Mouse (Mus musculus) hindbrain, embryonic 16.5 days (tissue): ENCODE measurements around the gene Lamtor2. TPM values are rescaled to one million over a fixed set of nuclear protein-coding genes. Genes with fewer than 3 reads are reported as not detected.

Source experiments
- ATAC-seq: fragments of 200-750 bp; cut with Nextera tagmentation; 2 replicates; pipeline ENCODE4 v1.8.0; 2017; ENCODE audit warnings: moderate TSS enrichment, moderate library complexity
- H3K27ac ChIP-seq: fragments of 300-500 bp; sonication (generic); 2 replicates; pipeline ENCODE4 v1.5.1; 2014; ENCODE audit warnings: low read depth, mild to moderate bottlenecking, control low read depth, low read length, moderate library complexity
- H3K27me3 ChIP-seq: fragments of 300-500 bp; sonication (generic); replicated peaks from 2 replicates; pipeline ENCODE4 v1.6.1; 2014; ENCODE audit warnings: low read length; ENCODE audit not compliant: control insufficient read depth, insufficient read depth
- H3K36me3 ChIP-seq: fragments of 300-500 bp; sonication (generic); 2 replicates; pipeline ENCODE4 v1.6.1; 2014; ENCODE audit warnings: mild to moderate bottlenecking, low read length, moderate library complexity, mixed read lengths; ENCODE audit not compliant: control insufficient read depth, insufficient read depth
- H3K4me1 ChIP-seq: fragments of 300-500 bp; sonication (generic); 2 replicates; pipeline ENCODE4 v1.6.1; 2014; ENCODE audit warnings: low read depth, low read length; ENCODE audit not compliant: control insufficient read depth, insufficient read depth
- H3K4me2 ChIP-seq: fragments of 300-500 bp; sonication (generic); 2 replicates; pipeline ENCODE4 v1.6.1; 2014; ENCODE audit warnings: mild to moderate bottlenecking, low read length, control low read depth, moderate library complexity
- H3K4me3 ChIP-seq: fragments of 300-500 bp; sonication (generic); 2 replicates; pipeline ENCODE4 v1.5.1; 2014; ENCODE audit warnings: mild to moderate bottlenecking, low read length, control low read depth, moderate library complexity
- H3K9ac ChIP-seq: fragments of 300-500 bp; sonication (generic); 2 replicates; pipeline ENCODE4 v1.6.1; 2014; ENCODE audit warnings: low read depth, mild to moderate bottlenecking, control low read depth, low read length, moderate library complexity
- H3K9me3 ChIP-seq: fragments of 300-500 bp; sonication (generic); 2 replicates; pipeline ENCODE4 v1.6.1; 2014; ENCODE audit warnings: mild to moderate bottlenecking, low read length, moderate library complexity; ENCODE audit not compliant: control insufficient read depth
- WGBS: fragments of 180-500 bp; shearing (Covaris S2); extraction: QIAGEN DNeasy Blood & Tissue Kit; methylation state at CpG from one replicate; pipeline ENCODE4 v1.1.7; 2014; 5-methylcytosine and 5-hydroxymethylcytosine counted together
- polyA plus RNA-seq: library from polyadenylated mRNA; unstranded; fragments of >200 nt; fragmentation: Nextera tagmentation; extraction: Ambion mirVana; gene quantifications from 2 replicates; pipeline ENCODE4 v1.2.1, GENCODE M21; 2015

Lamtor2 gene
- polyA plus RNA-seq, 1 experiment from 2014 or later: 218 TPM

DNA sequence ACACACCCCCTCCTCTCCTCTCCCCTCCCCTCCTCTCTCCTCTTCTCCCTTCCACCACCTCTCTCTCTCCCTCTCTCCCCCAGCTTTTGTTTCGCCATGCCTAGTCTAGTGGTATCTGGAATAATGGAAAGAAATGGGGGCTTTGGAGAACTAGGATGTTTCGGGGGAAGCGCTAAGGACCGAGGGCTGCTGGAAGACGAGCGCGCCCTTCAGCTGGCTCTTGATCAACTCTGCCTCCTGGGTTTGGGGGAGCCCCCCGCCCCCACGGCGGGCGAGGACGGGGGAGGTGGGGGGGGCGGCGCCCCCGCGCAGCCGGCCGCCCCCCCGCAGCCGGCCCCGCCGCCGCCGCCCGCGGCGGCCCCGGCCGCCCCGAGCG lies 20.6 kb downstream of the Lamtor2 start, which contains the start of gene Mex3a:
Gene Mex3a, plus strand, starts transcription at position 97 of the 376 bp plus-strand sequence.
- ATAC-seq: no peak

DNA sequence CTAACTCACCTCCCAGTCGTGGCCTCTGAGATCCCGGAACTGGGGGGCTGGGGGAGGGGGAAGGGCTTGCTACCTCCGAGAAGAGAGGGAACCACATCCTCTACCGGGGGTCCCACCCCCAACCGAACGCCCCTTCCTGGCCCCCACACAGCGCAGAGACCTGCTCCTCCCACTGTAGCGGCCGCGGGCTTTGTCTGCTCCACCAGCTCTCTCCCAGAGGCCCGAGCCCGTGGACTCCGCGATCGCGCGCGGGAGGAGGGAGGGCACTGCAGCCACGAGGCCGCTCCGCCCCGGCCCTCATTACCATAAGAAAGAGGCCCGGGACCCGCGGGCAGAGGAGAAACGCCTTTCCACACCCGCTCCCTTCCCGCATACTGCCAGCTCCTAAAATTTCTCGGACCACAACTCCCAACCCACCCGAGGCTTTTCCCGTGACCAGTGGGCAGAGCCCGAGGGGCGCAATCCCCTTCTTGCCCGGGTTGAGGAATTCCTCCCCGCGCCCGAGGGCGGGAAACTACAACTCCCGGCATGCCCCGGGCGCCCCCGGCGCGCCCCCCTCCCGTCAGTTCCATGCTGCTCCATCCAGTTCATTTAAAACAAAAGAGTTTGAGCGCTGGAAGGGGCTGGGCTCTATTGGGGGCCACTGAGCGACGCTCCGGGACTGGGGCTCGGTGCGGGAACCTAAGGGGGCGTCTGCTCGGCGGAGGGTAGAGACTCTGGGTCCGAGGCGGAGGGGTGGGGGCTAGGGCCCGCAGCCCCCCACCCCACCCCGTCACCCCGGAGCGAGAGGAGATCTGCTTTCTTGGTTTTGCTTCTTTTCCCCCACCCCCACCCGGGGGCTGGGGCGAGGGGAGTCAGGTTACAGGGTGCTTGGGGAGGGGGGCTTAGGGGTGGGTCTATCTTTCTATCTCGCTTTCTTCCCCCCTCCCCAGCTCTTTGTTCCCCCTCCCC lies 21.3 kb downstream of the Lamtor2 start:
- Histone ChIP-seq H3K9ac (peak overlapping the region; percentile 98), H3K9me3 (no peaks in the 10 kb centered on the region), H3K27me3 (no peaks in the 10 kb centered on the region), H3K4me3 (peak overlapping the region; percentile 75), H3K27ac (peak overlapping the region; percentile 96), H3K36me3 (peaks cover 3% of the 10 kb centered on the region), H3K4me1 (peaks cover 60% of the 10 kb centered on the region), H3K4me2 (peak overlapping the region; percentile 64)
- peak; percentile 84 for ATAC-seq
- under 1% methylated on average over 49 of the region's 63 CpGs for WGBS

More for the DNA sequence above, 20.6 kb downstream of the Lamtor2 start, which contains the start of gene Mex3a:
- Histone ChIP-seq H3K36me3 (peaks cover 9% of the 10 kb centered on the region), H3K9me3 (no peaks in the 10 kb centered on the region), H3K9ac (peak within 1 kb of the TSS; percentile 98), H3K4me3 (peak within 1 kb of the TSS; percentile 75), H3K4me1 (peaks cover 66% of the 10 kb centered on the region), H3K27ac (peak within 1 kb of the TSS; percentile 96), H3K4me2 (peak within 1 kb of the TSS; percentile 64), H3K27me3 (no peaks in the 10 kb centered on the region)
- under 1% methylated on average over 12 of the region's 31 CpGs for WGBS

DNA sequence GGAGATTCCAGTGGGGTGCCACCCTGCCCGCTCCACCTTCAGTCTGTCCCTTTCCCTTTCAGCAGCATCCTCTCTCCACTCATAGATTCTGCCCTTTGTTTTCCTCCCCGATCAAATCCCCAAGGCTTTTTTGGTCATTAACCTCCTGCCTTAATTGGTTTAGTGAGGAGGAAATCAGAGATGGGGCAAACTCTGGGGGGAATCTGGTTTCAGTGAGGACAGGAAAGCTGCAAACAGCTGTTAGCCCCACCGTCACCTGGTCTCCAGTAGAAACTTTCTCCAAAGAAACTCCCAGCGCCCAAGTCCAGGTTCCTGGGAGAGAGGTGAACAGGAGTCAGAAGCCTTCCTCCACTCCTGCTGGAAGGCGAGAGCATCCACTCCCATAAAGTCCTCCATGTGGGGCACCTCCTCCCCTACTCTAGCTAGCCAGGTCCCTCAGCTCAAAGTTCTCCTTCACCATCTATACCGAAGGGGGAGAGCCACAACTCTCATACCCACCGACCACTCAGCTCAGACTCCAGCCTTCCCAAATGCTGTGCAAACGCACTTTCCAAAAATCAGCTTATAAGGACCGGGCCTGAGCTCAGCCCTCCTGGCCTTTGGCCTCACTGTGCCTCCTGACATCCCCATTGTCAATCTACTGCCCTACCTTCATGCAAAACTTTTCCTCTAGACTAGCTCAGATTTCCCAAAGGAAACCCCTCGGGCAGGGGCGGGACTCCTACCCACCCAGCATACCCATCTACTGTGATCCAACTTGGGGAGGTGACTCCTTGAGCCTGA lies 22.6 kb downstream of the Lamtor2 start:
- peak overlapping the region; percentile 64 for H3K4me2 ChIP-seq
- H3K27ac ChIP-seq: peak overlapping the region; percentile 19
- no peak for ATAC-seq
- peaks cover 54% of the 10 kb centered on the region for H3K4me1 ChIP-seq
- 12% methylated on average over 11 of the region's 11 CpGs for WGBS
- peak overlapping the region; percentile 53 for H3K9ac ChIP-seq
- peak overlapping the region; percentile 75 for H3K4me3 ChIP-seq
- no peaks in the 10 kb centered on the region for H3K9me3 ChIP-seq
- H3K36me3 ChIP-seq: no peaks in the 10 kb centered on the region
- no peaks in the 10 kb centered on the region for H3K27me3 ChIP-seq

DNA sequence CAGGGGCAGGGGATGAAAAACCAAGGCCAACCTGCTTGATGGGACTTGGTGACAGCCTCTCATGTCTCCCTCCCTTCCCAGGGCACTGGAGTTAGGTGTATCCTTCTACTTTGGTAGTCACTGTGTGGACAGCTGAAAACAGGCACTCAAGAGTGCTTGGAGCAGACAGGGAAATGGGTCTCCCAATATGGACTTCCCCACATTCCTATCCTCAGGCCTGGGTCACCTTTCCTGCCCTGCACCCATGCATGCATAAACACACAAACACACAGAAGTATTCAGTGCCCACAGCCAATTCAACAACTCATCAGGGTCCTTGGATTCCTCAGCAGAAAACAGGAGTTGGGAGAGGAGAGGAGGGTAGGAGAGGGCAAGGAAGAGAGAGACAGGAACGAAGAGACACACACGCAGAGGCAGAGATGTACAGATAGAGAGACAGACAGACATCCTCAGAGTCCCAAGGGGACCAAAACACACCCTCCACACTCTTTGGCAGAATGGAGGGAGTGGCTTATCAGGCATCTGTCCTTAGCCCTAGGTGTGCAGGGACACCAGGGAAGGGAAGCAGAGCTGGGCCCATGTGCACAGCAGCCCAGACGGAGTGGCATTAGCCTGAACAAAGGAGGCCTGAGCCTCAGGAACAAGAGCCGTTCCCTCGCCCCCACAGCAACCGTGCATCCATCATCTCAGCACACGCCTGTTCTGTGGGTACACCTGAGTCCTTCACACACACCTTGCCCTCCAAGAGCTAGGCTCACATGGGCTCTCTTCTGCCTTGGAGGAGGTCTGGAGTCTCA lies 23.5 kb downstream of the Lamtor2 start:
- Histone ChIP-seq H3K9ac (peak overlapping the region; percentile 53), H3K4me2 (peak overlapping the region; percentile 64), H3K27me3 (no peaks in the 10 kb centered on the region), H3K27ac (peak overlapping the region; percentile 19), H3K9me3 (no peaks in the 10 kb centered on the region), H3K36me3 (no peaks in the 10 kb centered on the region), H3K4me3 (peak overlapping the region; percentile 75), H3K4me1 (peaks cover 45% of the 10 kb centered on the region)
- 23% methylated on average over 7 of the region's 7 CpGs for WGBS
- ATAC-seq: no peak

DNA sequence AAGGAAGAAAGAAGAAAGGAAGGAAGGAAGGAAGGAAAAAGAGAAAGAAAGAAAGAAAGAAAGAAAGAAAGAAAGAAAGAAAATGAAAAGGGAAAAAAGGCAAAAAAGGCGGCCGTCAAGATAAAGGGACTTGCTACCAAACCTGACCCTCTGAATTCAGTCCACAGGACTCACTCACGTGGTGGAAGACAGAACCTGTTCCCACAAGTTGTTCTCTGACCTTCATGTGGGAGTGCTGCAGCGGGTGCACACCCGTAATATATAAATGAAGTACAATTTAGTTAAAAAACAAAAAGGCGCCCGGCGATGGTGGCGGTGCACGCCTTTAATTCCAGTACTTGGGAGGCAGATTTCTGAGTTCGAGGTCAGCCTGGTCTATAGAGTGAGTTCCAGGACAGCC lies 24.2 kb downstream of the Lamtor2 start:
- H3K9ac ChIP-seq: no peak overlapping the region
- no peaks in the 10 kb centered on the region for H3K36me3 ChIP-seq
- no peak overlapping the region for H3K4me3 ChIP-seq
- H3K4me1 ChIP-seq: peaks cover 37% of the 10 kb centered on the region
- WGBS: 82% methylated on average over 11 of the region's 11 CpGs
- no peaks in the 10 kb centered on the region for H3K9me3 ChIP-seq
- ATAC-seq: no peak
- H3K4me2 ChIP-seq: no peak overlapping the region
- no peak overlapping the region for H3K27ac ChIP-seq
- H3K27me3 ChIP-seq: no peaks in the 10 kb centered on the region

DNA sequence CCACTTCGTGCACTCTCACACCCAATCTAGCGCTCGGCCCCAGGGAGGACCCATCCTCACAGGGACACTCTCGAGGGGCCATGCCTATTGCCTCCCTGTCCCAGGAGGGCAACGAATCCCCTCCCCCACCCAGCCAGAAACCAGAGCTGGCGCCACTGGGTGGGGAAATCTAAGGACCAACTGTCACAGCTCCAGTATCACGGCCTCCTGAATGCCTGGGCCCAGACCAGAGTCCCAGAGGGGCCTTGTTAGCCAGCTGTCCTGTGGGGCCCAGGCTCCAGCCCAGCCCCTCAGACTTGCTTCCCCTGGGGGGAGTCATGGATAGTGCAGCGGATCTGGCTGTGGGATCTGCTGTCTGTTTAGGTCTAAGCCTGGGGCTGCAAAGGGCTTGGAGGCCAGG lies 25.3 kb downstream of the Lamtor2 start:
- Histone ChIP-seq H3K9ac (peak overlapping the region; percentile 45), H3K4me3 (no peak overlapping the region), H3K27me3 (no peaks in the 10 kb centered on the region), H3K9me3 (no peaks in the 10 kb centered on the region), H3K4me1 (peaks cover 35% of the 10 kb centered on the region), H3K4me2 (peak overlapping the region; percentile 2; the same call in 1 of the 2 replicates), H3K36me3 (no peaks in the 10 kb centered on the region), H3K27ac (no peak overlapping the region; the same call in 1 of the 2 replicates)
- ATAC-seq: no peak
- WGBS: 25% methylated on average over 8 of the region's 8 CpGs

DNA sequence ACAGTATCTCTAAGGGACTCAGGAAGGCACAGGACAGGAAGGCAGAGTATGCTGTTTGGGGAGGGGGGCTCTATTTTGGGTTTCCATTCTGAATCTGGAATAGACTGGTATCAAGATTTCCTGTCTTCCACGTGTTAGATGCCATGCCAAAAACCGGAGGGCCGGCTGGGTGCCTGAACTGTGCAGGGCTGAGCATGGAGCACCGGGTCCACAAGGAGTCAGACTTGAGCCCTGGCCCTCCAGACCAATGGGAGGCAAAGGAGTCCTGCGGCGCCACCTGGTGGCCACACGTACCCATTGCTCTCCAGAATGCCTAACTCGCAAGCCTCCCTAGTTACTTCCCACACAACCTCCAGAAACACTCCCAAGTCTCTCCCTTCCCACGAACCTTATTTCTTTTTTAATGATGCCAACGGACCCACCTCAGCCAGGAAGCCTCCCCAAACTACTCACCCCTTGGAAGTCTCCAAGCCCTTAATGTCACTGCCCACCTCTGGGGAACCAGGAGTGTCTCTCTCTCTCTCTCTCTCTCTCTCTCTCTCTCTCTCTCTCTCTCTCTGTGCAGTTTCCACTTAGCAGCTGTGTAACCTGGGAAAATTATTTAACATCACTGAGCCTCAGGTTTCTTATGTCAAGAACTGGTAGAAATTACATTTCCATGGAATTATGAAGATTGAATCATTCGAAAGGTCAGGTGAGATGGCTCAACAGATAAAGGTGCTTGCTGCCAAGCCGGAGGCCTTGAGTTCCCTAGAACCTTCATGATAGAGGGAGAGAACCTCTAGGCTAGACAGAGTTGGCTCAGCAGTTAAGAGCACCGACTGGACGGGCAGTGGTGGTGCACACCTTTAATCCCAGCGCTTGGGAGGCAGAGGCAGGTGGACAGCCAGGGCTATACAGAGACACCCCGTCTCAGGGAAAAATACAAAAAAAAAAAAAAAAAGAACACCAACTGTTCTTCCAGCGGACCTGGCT lies 26.4 kb downstream of the Lamtor2 start:
- 33% methylated on average over 17 of the region's 17 CpGs for WGBS
- H3K4me3 ChIP-seq: peak overlapping the region; percentile 18; the same call in 1 of the 2 replicates
- no peaks in the 10 kb centered on the region for H3K9me3 ChIP-seq
- no peak overlapping the region for H3K27ac ChIP-seq
- H3K27me3 ChIP-seq: no peaks in the 10 kb centered on the region
- H3K4me2 ChIP-seq: peak overlapping the region; percentile 33
- peaks cover 35% of the 10 kb centered on the region for H3K4me1 ChIP-seq
- peak; percentile 80 for ATAC-seq
- no peaks in the 10 kb centered on the region for H3K36me3 ChIP-seq
- H3K9ac ChIP-seq: peak overlapping the region; percentile 35; the same call in 1 of the 2 replicates

DNA sequence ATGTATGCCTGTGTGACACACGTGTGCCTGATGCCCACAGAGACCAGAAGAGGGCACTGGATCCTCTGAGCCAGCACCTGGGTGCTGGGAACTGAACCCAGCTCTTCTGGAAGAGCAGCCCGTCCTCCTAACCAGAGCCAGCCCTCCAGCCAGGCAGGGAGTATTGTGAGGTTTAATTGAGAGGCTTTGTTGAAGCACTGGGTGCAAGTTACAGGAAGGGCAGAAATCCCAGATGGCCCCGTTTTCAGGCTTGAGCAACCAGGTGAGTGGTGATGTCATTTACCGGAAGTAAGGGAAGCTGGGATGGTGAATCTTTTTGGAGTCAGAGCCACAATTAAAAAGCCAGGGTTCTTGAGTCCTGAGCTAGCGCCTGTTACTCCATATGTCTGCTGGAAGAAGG lies 27.9 kb downstream of the Lamtor2 start:
- Histone ChIP-seq H3K4me1 (peaks cover 29% of the 10 kb centered on the region), H3K9me3 (no peaks in the 10 kb centered on the region), H3K4me3 (no peak overlapping the region), H3K36me3 (no peaks in the 10 kb centered on the region), H3K27me3 (no peaks in the 10 kb centered on the region), H3K27ac (no peak overlapping the region), H3K4me2 (no peak overlapping the region), H3K9ac (no peak overlapping the region)
- 88% methylated on average over 5 of the region's 5 CpGs for WGBS
- ATAC-seq: no peak
